Mouse (Mus musculus): ENCODE measurements around the gene Tmem132d. TPM values are rescaled to one million over a fixed set of nuclear protein-coding genes. Genes with fewer than 3 reads are reported as not detected.

Gene Tmem132d
- polyA plus RNA-seq, 1 experiment from 2014 or later: 0.54 TPM

DNA sequence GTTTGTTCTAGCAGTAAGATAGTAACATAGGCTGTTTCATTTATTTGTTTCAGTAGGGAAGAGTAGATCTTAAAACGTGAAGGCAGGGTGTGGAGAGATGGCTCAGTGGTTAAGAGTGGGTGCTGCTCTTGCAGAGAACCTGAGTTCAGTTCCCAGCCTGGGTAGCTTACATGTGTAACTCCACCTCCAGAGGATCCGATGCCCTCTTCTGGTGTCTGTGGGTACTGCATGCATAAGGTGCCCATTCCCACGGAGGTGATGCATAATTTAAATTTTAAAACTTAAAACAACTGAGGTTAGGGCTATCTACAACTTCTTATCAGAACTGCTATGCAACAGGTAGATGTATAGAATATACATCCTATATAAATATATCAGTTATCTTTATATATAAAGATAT, 40.5 kb downstream of the Tmem132d start:
- Histone ChIP-seq H3K9me3 (0 out of 2 replicates have a peak, but pooled peaks cover 11% of the 10 kb centered on the region), H3K4me1 (replicated peaks) (no peaks in the 10 kb centered on the region), H3K36me3 (no peaks in the 10 kb centered on the region), H3K27ac (no peak overlapping the region), H3K27me3 (ENCODE audit: insufficient read depth, poor library complexity, severe bottlenecking) (no peaks in the 10 kb centered on the region), H3K4me3 (no peak overlapping the region)
- DNase-seq (ENCODE audit: low spot score): no peak
- 85% methylated on average over 3 of the region's 3 CpGs for WGBS

DNA sequence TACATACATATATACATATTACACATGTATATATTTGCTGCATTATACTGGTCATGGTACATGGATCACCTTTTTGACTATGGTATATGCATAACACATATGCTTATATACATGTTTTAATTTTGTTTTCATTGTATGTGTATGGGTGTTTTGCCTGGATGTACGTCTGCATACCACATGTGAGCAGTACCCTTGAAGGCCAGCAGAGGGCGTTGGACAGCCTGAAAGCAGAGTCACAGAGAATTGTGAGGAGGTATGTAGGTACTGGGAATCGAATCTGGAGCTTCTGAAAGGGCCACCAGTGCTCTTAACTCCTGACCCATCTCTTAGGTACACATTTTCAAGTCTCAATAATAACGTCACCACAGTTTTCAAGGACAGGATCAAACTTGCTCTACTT, 43.2 kb downstream of the Tmem132d start:
- no peak for DNase-seq (ENCODE audit: low spot score)
- no peak overlapping the region for H3K4me3 ChIP-seq
- H3K4me1 ChIP-seq (replicated peaks): no peaks in the 10 kb centered on the region
- no peaks in the 10 kb centered on the region for H3K36me3 ChIP-seq
- H3K27me3 ChIP-seq (ENCODE audit: insufficient read depth, poor library complexity, severe bottlenecking): no peaks in the 10 kb centered on the region
- WGBS: 51% methylated on average over 4 of the region's 4 CpGs
- 0 out of 2 replicates have a peak, but pooled peaks cover 6% of the 10 kb centered on the region for H3K9me3 ChIP-seq
- H3K27ac ChIP-seq: no peak overlapping the region

DNA sequence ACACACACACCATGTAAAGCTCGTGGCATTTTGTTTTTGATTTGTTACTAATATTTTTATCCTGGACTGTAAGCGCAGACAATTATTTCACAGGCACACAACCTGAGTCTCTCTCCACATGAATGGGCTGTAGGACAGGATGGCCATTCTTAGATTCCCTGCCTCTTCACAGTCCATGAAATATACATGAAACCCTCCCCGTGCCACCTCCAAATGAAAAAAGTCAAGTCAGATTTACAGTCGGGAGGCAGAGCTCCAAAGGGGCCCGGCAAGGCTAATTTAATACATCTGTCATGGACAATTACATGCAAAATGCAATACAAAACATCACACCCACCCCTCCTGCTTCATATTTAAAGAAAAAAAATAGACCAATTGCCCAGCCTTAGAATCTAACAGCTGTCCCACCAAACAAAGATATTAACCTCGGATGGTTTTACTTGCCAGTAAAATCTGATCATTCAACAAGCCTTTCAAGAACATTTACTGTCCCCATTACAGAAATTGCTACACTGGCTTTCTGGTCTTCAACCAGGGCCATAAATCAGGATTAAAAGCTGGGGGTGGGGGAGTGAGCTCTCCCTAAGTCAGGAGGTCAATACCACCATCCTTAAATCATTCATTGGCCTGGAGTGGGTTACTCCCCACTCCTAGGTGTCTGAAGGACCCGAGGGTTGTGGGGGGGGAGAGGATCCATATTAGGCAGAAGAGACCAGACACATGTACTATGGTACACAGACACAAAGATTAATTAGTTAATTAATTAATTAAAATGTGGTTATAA, 44.3 kb downstream of the Tmem132d start:
- WGBS: 72% methylated on average over 7 of the region's 7 CpGs
- H3K9me3 ChIP-seq: 0 out of 2 replicates have a peak, but pooled peaks cover 6% of the 10 kb centered on the region
- H3K4me1 ChIP-seq (replicated peaks): no peaks in the 10 kb centered on the region
- H3K4me3 ChIP-seq: no peak overlapping the region
- H3K36me3 ChIP-seq: no peaks in the 10 kb centered on the region
- DNase-seq (ENCODE audit: low spot score): no peak
- H3K27me3 ChIP-seq (ENCODE audit: insufficient read depth, poor library complexity, severe bottlenecking): no peaks in the 10 kb centered on the region
- no peak overlapping the region for H3K27ac ChIP-seq

DNA sequence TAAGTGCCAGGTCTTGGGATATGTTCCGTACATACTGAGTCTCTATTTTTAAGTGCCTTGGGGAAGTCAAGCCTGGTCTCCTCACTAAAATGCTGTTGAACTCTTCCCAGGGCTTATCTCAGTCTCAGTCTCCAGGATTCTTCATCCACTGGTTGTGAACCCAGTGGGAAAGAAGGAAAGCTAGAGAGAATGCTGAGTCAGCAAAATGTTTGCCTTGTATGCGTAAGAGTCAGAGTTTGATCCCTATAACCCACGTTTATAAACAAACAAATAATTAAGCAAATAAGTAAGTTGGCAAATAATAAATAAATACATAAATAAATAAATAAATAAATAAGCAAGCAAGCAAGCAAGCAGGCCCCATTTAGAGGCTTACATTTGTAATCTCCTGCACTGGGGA, 63.1 kb downstream of the Tmem132d start:
- H3K4me3 ChIP-seq: no peak overlapping the region
- no peaks in the 10 kb centered on the region for H3K36me3 ChIP-seq
- no peaks in the 10 kb centered on the region for H3K9me3 ChIP-seq
- DNase-seq (ENCODE audit: low spot score): no peak
- 83% methylated on average over 3 of the region's 3 CpGs for WGBS
- no peaks in the 10 kb centered on the region for H3K27me3 ChIP-seq (ENCODE audit: insufficient read depth, poor library complexity, severe bottlenecking)
- no peaks in the 10 kb centered on the region for H3K4me1 ChIP-seq (replicated peaks)
- H3K27ac ChIP-seq: no peak overlapping the region

DNA sequence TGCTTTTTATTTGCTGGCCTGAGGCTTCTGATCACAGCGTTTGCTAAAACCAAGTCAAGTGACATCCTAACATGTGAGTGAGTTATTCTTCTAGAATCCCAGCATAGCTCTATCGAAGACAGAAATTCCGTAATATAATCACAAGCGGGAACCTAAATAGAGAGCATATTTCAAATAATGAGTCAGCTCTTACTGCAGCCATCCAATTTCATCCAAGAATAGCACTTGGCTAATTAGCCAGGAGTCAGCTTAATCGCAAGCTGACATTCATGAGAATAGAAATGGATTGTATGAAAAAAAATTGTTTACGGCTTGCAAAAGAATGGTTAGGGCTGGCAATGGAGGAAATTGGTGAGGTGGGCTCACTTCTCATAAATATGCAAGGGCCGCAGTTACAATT, 63.8 kb downstream of the Tmem132d start:
- WGBS: 98% methylated on average over 7 of the region's 7 CpGs
- no peaks in the 10 kb centered on the region for H3K4me1 ChIP-seq (replicated peaks)
- H3K27me3 ChIP-seq (ENCODE audit: insufficient read depth, poor library complexity, severe bottlenecking): no peaks in the 10 kb centered on the region
- no peak for DNase-seq (ENCODE audit: low spot score)
- H3K27ac ChIP-seq: no peak overlapping the region
- no peaks in the 10 kb centered on the region for H3K36me3 ChIP-seq
- no peaks in the 10 kb centered on the region for H3K9me3 ChIP-seq
- no peak overlapping the region for H3K4me3 ChIP-seq

DNA sequence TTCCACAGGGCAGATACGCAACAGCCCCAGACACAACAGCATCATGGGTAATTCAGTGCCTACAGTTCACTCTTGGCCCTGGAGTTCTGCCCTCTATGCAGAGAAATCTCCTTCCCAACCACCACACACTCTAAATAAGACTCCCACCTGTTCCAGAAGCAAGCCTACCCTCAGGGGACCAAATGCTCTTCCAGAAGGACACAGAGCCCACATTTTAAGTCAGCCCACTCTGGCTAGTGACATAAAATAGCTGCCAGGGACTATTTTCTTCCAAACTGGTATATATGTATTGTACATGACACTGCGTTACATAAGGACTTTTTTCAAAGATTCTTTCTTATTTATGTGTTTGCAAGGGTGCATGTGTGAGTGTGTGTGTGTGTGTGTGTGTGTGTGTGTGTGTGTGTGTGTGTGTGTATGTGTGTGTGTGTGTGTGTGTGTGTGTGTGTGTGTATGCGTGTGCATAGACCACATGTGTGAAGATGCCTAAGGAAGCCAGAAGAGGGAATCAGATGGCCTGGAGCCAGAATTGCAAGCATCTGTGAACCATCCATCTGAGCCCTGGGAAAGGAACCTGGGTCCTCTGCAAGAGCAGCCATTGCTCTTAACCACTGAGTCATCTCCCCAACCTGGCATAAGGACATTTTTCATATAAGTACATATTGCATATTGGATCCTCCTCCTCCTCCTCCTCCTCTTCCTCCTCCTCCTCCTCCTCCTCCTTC, 67.5 kb downstream of the Tmem132d start:
- 92% methylated on average over 3 of the region's 3 CpGs for WGBS

DNA sequence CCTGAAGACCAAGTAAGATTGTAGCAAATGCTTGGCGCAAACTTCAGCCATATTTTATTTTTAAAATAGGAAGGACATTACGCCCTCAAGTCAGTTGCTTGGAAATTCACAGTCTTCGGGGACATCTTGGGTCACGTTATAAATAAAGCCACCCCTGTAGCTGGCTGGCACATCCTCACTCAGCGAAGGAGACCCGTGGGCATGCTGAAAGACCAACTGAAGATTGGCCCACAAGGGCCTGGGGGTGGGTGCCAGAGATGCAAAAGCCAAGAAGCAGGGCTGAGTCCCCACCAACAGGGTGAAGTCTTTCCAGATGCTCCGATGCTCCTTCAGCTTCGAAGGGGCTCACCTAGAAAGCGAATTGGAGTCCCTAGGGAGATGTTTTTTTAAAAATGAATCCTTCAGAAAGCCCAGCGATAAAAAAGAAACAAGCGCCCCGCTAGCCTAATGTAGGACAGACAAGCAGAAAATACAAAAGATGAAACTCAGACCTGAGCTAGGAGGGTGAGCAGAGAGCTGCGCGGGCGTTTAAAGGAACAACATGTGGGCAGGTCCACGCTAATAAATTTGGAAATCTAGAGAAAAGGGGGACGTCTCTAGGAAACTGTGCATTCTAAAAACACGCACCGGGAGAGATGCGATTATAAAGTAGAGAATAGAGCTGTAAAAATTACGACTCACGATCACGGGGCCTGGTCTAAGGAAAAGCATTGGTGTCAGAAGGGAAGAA, 71.8 kb downstream of the Tmem132d start:
- H3K36me3 ChIP-seq: no peaks in the 10 kb centered on the region
- no peak for DNase-seq (ENCODE audit: low spot score)

More for the DNA sequence above, 67.5 kb downstream of the Tmem132d start:
- Histone ChIP-seq H3K27me3 (ENCODE audit: insufficient read depth, poor library complexity, severe bottlenecking) (no peaks in the 10 kb centered on the region), H3K27ac (no peak overlapping the region), H3K36me3 (no peaks in the 10 kb centered on the region), H3K9me3 (no peaks in the 10 kb centered on the region), H3K4me3 (no peak overlapping the region), H3K4me1 (replicated peaks) (no peaks in the 10 kb centered on the region)
- no peak for DNase-seq (ENCODE audit: low spot score)

DNA sequence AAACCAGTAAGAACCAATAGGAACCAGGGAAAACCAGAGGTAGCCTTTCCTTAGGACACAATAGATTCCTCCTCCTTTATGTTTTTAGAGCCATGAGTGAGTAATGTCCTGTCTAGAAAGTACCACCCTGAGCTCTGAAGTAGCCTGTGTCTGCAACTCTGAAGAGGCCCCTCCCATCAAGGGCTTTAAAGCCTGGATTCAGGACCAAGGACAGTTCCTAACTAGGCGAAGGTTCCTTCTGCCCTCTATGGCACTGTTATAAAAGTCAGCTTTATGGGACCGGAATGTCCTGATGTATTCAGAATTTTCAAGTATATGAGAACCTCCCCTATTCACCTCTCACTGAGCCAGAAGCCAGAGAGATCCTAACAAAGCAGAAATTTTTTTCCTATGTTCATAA, 84.0 kb downstream of the Tmem132d start:
- no peaks in the 10 kb centered on the region for H3K27me3 ChIP-seq (ENCODE audit: insufficient read depth, poor library complexity, severe bottlenecking)
- no peak overlapping the region for H3K27ac ChIP-seq
- H3K36me3 ChIP-seq: no peaks in the 10 kb centered on the region
- 0 out of 2 replicates have a peak, but pooled peaks cover 4% of the 10 kb centered on the region for H3K4me1 ChIP-seq (replicated peaks)
- H3K4me3 ChIP-seq: no peak overlapping the region
- peak; percentile 26 for DNase-seq (ENCODE audit: low spot score)
- WGBS: 46% methylated on average over 2 of the region's 2 CpGs
- no peaks in the 10 kb centered on the region for H3K9me3 ChIP-seq

More for the DNA sequence above, 71.8 kb downstream of the Tmem132d start:
- no peak overlapping the region for H3K27ac ChIP-seq
- H3K9me3 ChIP-seq: no peaks in the 10 kb centered on the region
- no peak overlapping the region for H3K4me3 ChIP-seq
- 70% methylated on average over 23 of the region's 23 CpGs for WGBS
- H3K4me1 ChIP-seq (replicated peaks): no peaks in the 10 kb centered on the region
- H3K27me3 ChIP-seq (ENCODE audit: insufficient read depth, poor library complexity, severe bottlenecking): no peaks in the 10 kb centered on the region

DNA sequence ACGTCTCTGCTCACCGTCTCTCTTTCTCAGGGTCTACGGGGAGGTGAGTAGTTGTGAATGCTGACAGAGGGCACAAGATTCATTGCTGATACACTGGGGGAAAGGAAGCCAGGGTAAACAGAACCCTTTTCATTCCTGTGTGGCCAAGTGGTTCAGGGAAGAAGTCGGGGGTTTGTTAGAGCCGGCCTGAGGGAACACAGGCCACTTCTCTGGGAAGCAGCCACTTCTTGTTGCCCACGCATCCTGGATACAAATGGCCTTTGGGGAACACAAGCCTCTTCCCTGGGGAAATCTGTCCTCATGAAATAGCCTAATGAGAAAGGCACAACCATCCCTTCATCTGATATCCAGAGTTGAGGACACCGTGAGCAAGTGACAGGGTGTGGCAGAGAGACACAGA, 96.0 kb downstream of the Tmem132d start:
- Histone ChIP-seq H3K27ac (no peak overlapping the region), H3K9me3 (no peaks in the 10 kb centered on the region), H3K27me3 (ENCODE audit: insufficient read depth, poor library complexity, severe bottlenecking) (no peaks in the 10 kb centered on the region), H3K4me3 (no peak overlapping the region), H3K36me3 (no peaks in the 10 kb centered on the region), H3K4me1 (replicated peaks) (peaks cover 13% of the 10 kb centered on the region; the same call in 1 of the 2 replicates)
- WGBS: 82% methylated on average over 7 of the region's 7 CpGs
- no peak for DNase-seq (ENCODE audit: low spot score)

DNA sequence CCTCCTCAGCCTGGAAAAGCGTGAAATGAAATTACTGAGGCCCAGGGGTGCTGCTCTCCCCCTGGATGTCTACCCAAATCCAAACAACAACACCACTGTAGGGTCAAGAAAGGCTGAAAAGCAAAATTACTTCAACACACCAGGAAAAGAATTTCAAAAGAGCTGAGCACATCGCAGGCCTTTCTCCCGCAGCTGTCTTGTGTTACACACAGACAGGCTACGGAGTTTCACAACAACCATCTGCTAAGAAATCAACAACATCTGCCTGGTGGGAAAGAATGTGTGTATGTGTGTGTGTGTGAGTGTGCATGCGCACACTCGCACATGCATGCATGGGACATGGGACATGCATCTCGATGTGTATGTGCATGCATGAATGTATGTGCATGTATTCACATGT, 100.1 kb downstream of the Tmem132d start:
- Histone ChIP-seq H3K9me3 (no peaks in the 10 kb centered on the region), H3K36me3 (no peaks in the 10 kb centered on the region), H3K4me1 (replicated peaks) (peaks cover 13% of the 10 kb centered on the region; the same call in 1 of the 2 replicates), H3K27me3 (ENCODE audit: insufficient read depth, poor library complexity, severe bottlenecking) (no peaks in the 10 kb centered on the region), H3K27ac (no peak overlapping the region), H3K4me3 (no peak overlapping the region)
- WGBS: 79% methylated on average over 7 of the region's 7 CpGs
- DNase-seq (ENCODE audit: low spot score): no peak

DNA sequence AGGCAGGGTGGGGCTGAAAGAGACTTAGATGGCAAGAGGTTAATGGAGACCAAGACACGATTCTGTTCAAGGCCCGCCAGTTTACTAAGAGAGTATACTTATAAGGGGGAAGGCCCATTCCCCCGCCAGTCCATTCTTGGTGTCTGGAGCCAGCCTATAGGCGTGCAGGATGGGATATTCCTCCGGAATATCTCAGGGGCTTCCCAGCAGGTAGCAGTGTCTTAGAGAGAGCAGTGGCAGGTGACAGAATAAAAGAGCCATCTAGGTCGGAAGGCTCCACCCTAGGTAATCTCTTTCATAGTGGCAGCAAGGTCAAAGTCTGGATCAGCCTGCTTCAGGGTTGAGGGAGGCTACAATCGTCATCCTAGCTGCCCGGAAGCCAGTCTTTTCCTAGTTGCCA, 102.5 kb downstream of the Tmem132d start:
- WGBS: 93% methylated on average over 8 of the region's 8 CpGs

DNA sequence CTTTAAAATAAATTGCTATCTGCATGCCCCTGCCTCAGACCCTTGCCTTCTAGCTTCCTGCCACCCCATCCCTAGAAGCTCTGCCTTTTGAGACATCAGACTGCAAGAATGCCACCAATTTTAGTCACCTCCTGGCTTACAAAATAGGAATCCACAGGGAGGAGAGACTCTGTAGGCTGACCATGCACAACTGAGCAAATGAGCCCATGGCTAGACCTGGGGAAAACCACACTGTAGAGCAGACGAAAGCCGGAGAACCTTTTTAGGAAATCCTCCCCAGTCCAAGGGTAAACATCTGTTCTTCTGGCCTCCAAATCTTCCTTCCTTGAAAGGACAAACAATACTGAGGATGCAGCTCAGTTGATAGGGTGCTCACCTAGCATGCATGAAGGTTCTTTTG, 130.5 kb downstream of the Tmem132d start:
- WGBS: 69% methylated on average over 2 of the region's 2 CpGs
- H3K4me3 ChIP-seq: no peak overlapping the region
- DNase-seq (ENCODE audit: low spot score): no peak
- H3K4me1 ChIP-seq (replicated peaks): no peaks in the 10 kb centered on the region
- no peaks in the 10 kb centered on the region for H3K9me3 ChIP-seq
- H3K27me3 ChIP-seq (ENCODE audit: insufficient read depth, poor library complexity, severe bottlenecking): no peaks in the 10 kb centered on the region
- no peaks in the 10 kb centered on the region for H3K36me3 ChIP-seq
- no peak overlapping the region for H3K27ac ChIP-seq

More for the DNA sequence above, 102.5 kb downstream of the Tmem132d start:
- Histone ChIP-seq H3K9me3 (no peaks in the 10 kb centered on the region), H3K36me3 (no peaks in the 10 kb centered on the region), H3K27ac (no peak overlapping the region), H3K27me3 (ENCODE audit: insufficient read depth, poor library complexity, severe bottlenecking) (no peaks in the 10 kb centered on the region), H3K4me3 (no peak overlapping the region), H3K4me1 (replicated peaks) (peaks cover 13% of the 10 kb centered on the region; the same call in 1 of the 2 replicates)
- no peak for DNase-seq (ENCODE audit: low spot score)

Data from hindbrain, embryonic 10.5 days (tissue).